Mouse (Mus musculus): ENCODE results near the gene Dcaf1.

DNA sequence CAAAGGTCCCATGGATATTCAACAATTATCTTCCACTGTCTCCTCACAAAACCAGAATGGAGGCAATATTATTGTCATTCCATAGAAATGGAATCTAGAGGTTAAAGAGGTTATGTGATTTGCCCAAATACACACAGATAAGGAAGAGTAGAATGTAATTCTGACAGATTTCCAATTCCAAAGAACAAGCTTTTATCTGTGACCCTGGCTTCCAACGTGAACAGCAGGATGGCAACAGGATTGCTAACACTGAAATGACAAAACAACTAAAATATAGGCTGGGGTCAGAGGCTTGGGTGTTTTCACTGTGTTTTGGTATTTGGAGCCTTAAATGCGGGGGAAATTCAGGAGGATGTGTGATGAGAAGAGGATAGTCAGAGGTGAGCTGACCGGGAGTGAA lies 44.3 kb upstream of the Dcaf1 start:
- no peak for TF ChIP-seq CTCF (IDR thresholded peaks at IDR 0.05 in 2 of 3, conservative IDR thresholded peaks at IDR 0.05 in 1 of 3; ENCODE audit: control insufficient read depth in 1 of 3, insufficient read depth in 1 of 3, low read depth in 2 of 3, low read length in 3 of 3, poor library complexity in 1 of 3, severe bottlenecking in 1 of 3)
- no peak for TF ChIP-seq POLR2A (IDR thresholded peaks at IDR 0.05; ENCODE audit: control insufficient read depth in 1 of 2, insufficient read depth in 1 of 2, low read depth in 1 of 2, low read length in 2 of 2, poor library complexity in 1 of 2)
- TF ChIP-seq TCF12 (IDR thresholded peaks at IDR 0.05; ENCODE audit: low read depth, low read length) = no peak
- TF ChIP-seq JUND (IDR thresholded peaks at IDR 0.05; ENCODE audit: low read depth, low read length) = no peak
- TF ChIP-seq MXI1 (IDR thresholded peaks at IDR 0.05; ENCODE audit: low read depth, low read length) = no peak
- no peak for TF ChIP-seq EP300 (IDR thresholded peaks at IDR 0.05; ENCODE audit: low read depth in 1 of 2, low read length in 2 of 2)
- no peak for TF ChIP-seq E2F4 (IDR thresholded peaks at IDR 0.05; ENCODE audit: borderline replicate concordance, low read depth, low read length)
- TF ChIP-seq MAX (IDR thresholded peaks at IDR 0.05; ENCODE audit: low read length) = no peak
- TF ChIP-seq GABPA (IDR thresholded peaks at IDR 0.05; ENCODE audit: low read depth, low read length) = no peak
- TF ChIP-seq NRF1 (IDR thresholded peaks at IDR 0.05; ENCODE audit: insufficient read depth, low read depth, low read length, poor library complexity, severe bottlenecking) = no peak
- TF ChIP-seq POLR2AphosphoS2 (IDR thresholded peaks at IDR 0.05; ENCODE audit: low read length) = no peak
- TF ChIP-seq BHLHE40 (IDR thresholded peaks at IDR 0.05; ENCODE audit: borderline replicate concordance, low read depth, low read length) = no peak
- no peak for TF ChIP-seq HCFC1 (IDR thresholded peaks at IDR 0.05; ENCODE audit: low read depth, low read length)

Measured in MEL (cell line).